Mouse (Mus musculus): ENCODE measurements around the gene Pde4dip. TPM values are rescaled to one million over a fixed set of nuclear protein-coding genes. Genes with fewer than 3 reads are reported as not detected.

Pde4dip gene
- polyA plus RNA-seq (2015; fragmentation: Nextera tagmentation; extraction: Ambion mirVana): 17.6 and 18.0 TPM in 2 replicates

DNA sequence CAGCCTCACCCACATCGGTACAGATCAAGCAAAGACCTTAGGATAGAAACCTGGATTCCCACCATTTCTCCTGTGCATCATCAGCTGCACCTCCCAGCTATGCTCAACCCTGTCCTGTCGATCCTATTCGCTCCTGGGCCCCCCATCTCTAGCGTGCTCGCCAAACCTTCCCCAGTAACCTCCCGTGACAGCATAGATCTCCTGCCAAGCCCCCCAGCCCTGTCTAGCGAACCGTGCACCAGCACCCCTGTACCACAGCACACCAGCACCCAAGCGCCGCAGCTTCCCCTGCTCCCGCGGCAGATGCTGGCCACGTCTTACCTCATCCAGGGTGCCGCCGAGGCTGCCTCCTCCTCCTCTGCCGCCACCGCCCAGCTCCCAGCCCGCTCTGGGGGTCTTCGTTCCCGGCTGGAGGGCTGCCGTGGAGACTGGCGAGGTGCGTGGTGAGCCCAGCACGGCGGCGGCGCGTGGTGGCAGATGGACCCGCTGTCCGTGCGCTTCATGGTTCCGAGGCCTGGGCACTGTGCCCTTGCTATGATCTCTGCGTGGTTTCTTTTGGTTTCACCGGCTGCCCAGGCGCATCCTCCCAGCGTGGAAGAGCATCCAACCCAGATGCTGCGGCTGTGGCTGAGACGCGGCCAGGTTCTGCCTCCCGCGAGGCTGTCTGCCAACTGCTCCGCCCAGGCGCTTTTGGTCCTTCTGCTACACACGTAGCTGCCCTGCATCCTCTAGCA lies at the start of gene Pde4dip:
Gene Pde4dip (minus strand): TSS at position 540 of the 734 bp plus-strand sequence.
- no peaks in the 10 kb centered on the region for H3K36me3 ChIP-seq (ENCODE audit: insufficient read depth, low read length)
- 2% methylated on average over 41 of the region's 44 CpGs for WGBS
- no peak for ATAC-seq (replicated peaks; ENCODE audit: low FRiP score, low read depth)

DNA sequence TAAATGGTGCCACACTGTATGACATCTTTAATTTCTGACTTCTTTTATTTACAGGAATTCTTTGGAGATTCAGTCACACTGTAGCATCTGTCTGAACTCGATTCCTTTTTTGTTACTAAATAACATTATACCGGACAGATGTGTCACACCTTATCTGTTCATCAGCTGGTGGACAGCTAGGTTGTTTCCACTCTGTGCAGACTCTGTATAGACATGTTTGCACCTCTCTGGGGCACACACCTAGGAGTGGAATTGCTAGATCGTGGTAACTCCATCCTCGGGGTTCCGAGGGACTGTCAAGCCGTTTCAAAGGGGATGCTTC lies 49.4 kb upstream of the Pde4dip start:
- H3K4me2 ChIP-seq (ENCODE audit: low read length): no peak overlapping the region
- H3K27ac ChIP-seq: no peak overlapping the region

More for the DNA sequence above, at the start of gene Pde4dip:
- Histone ChIP-seq H3K9ac (ENCODE audit: low read depth, low read length) (no peak within 1 kb of the TSS), H3K4me2 (ENCODE audit: low read length) (peak within 1 kb of the TSS; percentile 55), H3K27ac (no peak within 1 kb of the TSS), H3K27me3 (ENCODE audit: insufficient read depth, low read length) (peaks cover 17% of the 10 kb centered on the region), H3K4me3 (replicated peaks; ENCODE audit: low read depth, low read length) (peak within 1 kb of the TSS; percentile 28), H3K9me3 (replicated peaks; ENCODE audit: low read length) (no peaks in the 10 kb centered on the region), H3K4me1 (replicated peaks; ENCODE audit: insufficient read depth, low read length) (no peaks in the 10 kb centered on the region)
- DNase-seq (ENCODE audit: low spot score): no peak
- no peak for TF ChIP-seq CTCF (IDR thresholded peaks at IDR 0.05; ENCODE audit: low read depth)

DNA sequence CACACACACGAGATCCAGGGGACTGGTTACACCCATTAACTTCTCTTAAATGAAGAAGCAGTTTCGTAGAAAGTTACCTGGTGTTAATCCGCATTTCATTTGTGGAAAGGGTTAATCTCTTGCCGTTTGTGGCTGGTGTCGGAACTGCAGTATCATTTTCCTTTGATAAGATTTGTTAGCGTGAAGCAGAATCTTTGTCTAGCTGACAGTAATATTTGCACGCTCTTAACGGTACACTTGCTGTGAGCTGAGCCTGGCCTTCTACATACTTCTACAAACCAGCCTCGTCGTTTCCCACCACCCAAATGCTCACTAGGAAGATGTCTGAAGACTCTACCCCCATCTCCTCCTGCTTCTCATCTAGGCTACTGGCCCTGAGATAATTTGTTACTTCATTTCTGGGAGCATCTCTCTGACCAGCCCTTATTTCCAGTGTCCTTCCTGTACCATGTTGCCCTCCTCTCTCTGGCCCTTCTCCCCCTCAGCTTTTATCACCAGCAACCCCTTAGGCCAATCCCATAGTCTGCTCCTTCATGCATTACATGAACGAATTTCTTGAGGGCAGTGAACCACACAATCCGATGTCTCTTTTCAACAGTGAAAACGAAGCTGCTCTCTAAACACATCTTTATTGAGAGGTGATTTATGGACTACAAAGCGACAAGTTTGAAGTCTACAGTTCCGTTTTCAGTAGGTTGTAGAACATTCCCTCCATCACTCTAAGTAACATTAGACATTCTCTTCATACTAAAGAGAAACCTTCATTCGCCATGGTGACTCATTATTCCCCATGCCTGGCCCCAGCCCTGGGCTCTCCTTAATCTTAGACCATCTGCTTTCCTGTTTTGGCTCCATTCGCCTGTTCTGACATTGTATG lies 48.8 kb upstream of the Pde4dip start:
- H3K36me3 ChIP-seq (ENCODE audit: insufficient read depth, low read length): no peaks in the 10 kb centered on the region
- no peaks in the 10 kb centered on the region for H3K27me3 ChIP-seq (ENCODE audit: insufficient read depth, low read length)
- peak; percentile 83 for ATAC-seq (replicated peaks; ENCODE audit: low FRiP score, low read depth)
- TF ChIP-seq CTCF (IDR thresholded peaks at IDR 0.05; ENCODE audit: low read depth): no peak
- no peak overlapping the region for H3K4me3 ChIP-seq (replicated peaks; ENCODE audit: low read depth, low read length)
- no peak overlapping the region for H3K9ac ChIP-seq (ENCODE audit: low read depth, low read length)
- peaks cover 31% of the 10 kb centered on the region for H3K4me1 ChIP-seq (replicated peaks; ENCODE audit: insufficient read depth, low read length)
- no peaks in the 10 kb centered on the region for H3K9me3 ChIP-seq (replicated peaks; ENCODE audit: low read length)
- no peak overlapping the region for H3K4me2 ChIP-seq (ENCODE audit: low read length)
- peak; percentile 93 for DNase-seq (ENCODE audit: low spot score)
- 0 out of 2 replicates have a peak overlapping the region, but pooled peaks have one; percentile 42 for H3K27ac ChIP-seq
- WGBS: 25% methylated on average over 17 of the region's 17 CpGs

More for the DNA sequence above, 49.4 kb upstream of the Pde4dip start:
- H3K4me1 ChIP-seq (replicated peaks; ENCODE audit: insufficient read depth, low read length): peaks cover 33% of the 10 kb centered on the region
- no peak for DNase-seq (ENCODE audit: low spot score)
- H3K36me3 ChIP-seq (ENCODE audit: insufficient read depth, low read length): no peaks in the 10 kb centered on the region
- H3K9me3 ChIP-seq (replicated peaks; ENCODE audit: low read length): no peaks in the 10 kb centered on the region
- no peak overlapping the region for H3K9ac ChIP-seq (ENCODE audit: low read depth, low read length)
- H3K4me3 ChIP-seq (replicated peaks; ENCODE audit: low read depth, low read length): no peak overlapping the region
- TF ChIP-seq CTCF (IDR thresholded peaks at IDR 0.05; ENCODE audit: low read depth): no peak
- 39% methylated on average over 6 of the region's 6 CpGs for whole genome bisulfite sequencing
- no peak for ATAC-seq (replicated peaks; ENCODE audit: low FRiP score, low read depth)
- H3K27me3 ChIP-seq (ENCODE audit: insufficient read depth, low read length): no peaks in the 10 kb centered on the region

DNA sequence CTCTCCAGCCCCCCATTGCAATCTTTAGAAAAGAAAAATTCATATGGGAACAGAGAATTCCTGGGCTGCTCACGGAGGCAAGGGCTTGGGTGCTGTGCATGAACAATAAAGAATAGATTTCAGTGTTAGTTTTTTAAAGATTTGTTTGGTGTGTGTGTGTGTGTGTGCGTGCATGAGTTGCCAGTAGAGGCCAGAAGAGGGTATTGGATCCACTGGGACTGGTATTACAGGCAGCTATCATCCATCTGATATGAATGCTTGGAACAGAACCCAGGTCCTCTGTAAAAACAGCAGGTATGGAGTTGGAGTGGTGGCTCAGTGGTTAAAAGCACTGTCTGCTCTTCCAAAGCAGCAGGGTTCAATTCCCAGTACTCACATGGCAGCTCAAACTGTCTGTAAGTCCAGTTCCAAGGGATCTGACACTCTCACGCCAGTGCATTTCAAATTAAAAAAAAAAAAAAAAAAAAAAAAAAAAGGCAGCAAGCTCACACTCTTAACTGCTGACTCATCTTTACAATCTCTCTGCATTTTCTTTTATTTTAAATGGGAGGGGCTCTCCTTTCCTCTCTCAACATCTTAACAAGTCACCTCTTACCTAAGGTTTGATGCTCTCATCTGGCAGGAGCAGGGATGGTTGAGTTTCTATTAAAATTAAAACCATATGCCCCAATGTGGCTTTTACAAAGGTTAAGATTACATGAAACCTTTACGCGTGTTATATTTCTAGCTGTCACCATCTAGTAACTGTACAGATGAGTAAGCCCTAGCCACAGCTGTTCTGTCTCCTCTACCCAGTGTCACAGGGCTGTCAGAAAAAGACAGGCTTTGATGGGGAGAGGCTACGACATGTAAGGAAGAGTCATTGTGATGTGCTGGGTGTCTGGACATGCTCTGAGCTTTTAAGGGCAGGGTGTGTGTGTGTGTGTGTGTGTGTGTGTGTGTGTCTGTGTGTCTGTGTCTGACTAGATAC lies 46.1 kb upstream of the Pde4dip start:
- no peak overlapping the region for H3K9ac ChIP-seq (ENCODE audit: low read depth, low read length)
- ATAC-seq (replicated peaks; ENCODE audit: low FRiP score, low read depth): no peak
- no peak overlapping the region for H3K27ac ChIP-seq
- no peak overlapping the region for H3K4me2 ChIP-seq (ENCODE audit: low read length)
- 73% methylated on average over 6 of the region's 6 CpGs for WGBS
- H3K4me3 ChIP-seq (replicated peaks; ENCODE audit: low read depth, low read length): no peak overlapping the region
- no peak for TF ChIP-seq CTCF (IDR thresholded peaks at IDR 0.05; ENCODE audit: low read depth)
- no peak for DNase-seq (ENCODE audit: low spot score)
- peaks cover 16% of the 10 kb centered on the region for H3K4me1 ChIP-seq (replicated peaks; ENCODE audit: insufficient read depth, low read length)
- no peaks in the 10 kb centered on the region for H3K36me3 ChIP-seq (ENCODE audit: insufficient read depth, low read length)
- no peaks in the 10 kb centered on the region for H3K9me3 ChIP-seq (replicated peaks; ENCODE audit: low read length)
- H3K27me3 ChIP-seq (ENCODE audit: insufficient read depth, low read length): no peaks in the 10 kb centered on the region

DNA sequence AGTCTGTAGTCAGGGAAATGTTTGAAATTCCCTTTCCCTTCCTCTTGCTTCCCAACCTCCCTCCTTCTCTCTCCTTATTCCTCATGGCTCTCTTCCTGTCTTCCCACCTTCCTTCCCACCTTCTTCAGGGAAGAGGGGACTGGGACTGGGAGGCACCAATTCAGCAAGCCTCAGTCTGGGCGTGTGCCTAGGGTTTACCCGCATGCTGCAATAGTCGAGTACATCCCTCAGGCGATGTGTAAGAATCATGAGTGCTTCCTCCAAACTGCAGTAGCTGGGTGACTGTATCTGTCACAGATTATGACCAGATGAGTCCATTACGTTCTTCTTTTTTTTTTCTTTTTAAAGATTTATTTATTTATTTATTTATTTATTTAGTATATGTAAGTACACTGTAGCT lies 45.3 kb upstream of the Pde4dip start:
- Histone ChIP-seq H3K4me1 (replicated peaks; ENCODE audit: insufficient read depth, low read length) (peaks cover 9% of the 10 kb centered on the region; the same call in 1 of the 2 replicates), H3K36me3 (ENCODE audit: insufficient read depth, low read length) (no peaks in the 10 kb centered on the region)
- 87% methylated on average over 5 of the region's 5 CpGs for WGBS

More for the DNA sequence above, 45.3 kb upstream of the Pde4dip start:
- ATAC-seq (replicated peaks; ENCODE audit: low FRiP score, low read depth): no peak
- Histone ChIP-seq H3K27ac (no peak overlapping the region), H3K27me3 (ENCODE audit: insufficient read depth, low read length) (no peaks in the 10 kb centered on the region), H3K9ac (ENCODE audit: low read depth, low read length) (no peak overlapping the region), H3K4me2 (ENCODE audit: low read length) (no peak overlapping the region), H3K9me3 (replicated peaks; ENCODE audit: low read length) (no peaks in the 10 kb centered on the region), H3K4me3 (replicated peaks; ENCODE audit: low read depth, low read length) (no peak overlapping the region)
- DNase-seq (ENCODE audit: low spot score): no peak
- no peak; the same call in 1 of the 2 replicates for TF ChIP-seq CTCF (IDR thresholded peaks at IDR 0.05; ENCODE audit: low read depth)
